Mouse (Mus musculus): ENCODE data around the gene Crebzf.

The Crebzf gene

DNA sequence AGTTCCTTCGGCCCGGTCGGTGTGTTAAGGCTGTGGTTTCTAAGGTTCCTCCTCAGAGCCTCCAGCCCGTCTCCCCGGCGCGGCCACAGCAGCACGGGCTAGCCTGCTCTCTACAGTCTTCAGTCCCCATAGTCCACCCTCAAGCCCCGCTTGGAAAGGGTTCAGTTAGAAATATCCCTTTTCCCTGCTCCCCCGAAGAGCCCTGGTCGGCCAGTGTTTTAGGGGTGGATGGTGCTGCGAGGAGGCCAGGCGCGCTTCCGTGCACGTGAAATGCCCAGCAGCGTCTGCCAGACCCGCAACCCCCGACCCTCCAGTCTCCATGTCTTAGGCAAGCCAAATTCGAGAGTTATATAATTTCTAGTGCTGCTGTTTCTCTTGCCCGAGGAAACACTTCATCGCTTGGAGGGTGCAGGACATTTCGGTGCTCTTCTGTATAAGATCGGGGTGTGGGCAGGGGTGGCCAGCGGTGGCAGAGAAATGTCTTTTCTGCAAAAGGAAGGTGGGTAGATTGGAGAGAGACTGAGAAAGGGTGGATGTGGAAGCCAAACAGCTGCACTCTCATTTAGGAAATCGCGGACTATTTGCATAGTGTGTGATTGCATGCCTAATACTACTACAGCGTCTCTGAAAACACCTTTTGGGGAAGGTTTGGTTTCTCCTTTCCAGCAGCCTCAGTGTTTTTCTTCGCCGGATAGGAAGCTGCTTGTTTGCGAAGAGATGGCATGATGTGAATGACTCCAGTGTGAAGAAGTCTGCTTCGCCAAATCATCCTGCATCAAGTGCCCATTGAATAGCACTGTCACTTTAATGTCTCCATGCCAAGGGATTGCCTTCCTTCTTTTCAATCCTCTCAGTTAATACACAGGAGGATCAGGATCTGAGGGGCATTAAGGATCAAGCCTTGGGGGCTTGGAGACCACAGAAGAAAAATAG, 34.0 kb downstream of the Crebzf start, which contains the start of gene Dlg2:
Gene Dlg2, plus strand, starts transcription at position 360 of the 933 bp plus-strand sequence.
- no peak for DNase-seq (ENCODE audit: low spot score)

DNA sequence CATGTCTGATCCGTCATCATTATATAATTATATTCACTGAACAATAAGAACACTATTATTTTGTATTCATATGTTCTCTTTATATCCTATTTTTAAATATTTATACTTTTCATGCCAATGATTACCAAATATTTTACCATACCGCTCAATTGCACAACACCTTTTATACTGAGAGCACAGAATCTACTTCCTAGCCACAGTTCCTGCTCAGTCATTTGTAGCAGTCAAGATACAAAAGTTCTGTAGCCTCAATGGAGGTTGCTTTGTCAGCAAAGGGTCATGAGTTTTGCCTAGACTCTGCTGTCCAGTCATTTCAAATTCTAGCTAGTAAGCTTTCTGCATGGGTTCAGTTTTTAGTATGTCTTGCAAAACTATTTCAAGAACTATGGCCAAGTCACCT, 40.1 kb downstream of the Crebzf start:
- DNase-seq (ENCODE audit: low spot score): no peak

Data from left cerebral cortex, adult 11 months (tissue).